Mouse (Mus musculus) liver, embryonic 14.5 days (tissue): ENCODE data around the gene Nemf.

ENCODE experiments used
- CTCF ChIP-seq: IDR thresholded peaks from 2 replicates; pipeline ENCODE4 v1.5.1; 2016; ENCODE audit warnings: antibody characterized with exemption, low read depth, control low read depth
- EP300 ChIP-seq: IDR thresholded peaks from 2 replicates; pipeline ENCODE4 v1.6.1; 2016; ENCODE audit warnings: antibody characterized with exemption, low read depth

- TF ChIP-seq CTCF (no peak), EP300 (no peak)
These were observed 27.6 kb upstream of the Nemf start for GRCm38 (mm10) chr12:69384606-69385005.
